Mouse (Mus musculus) spleen, adult 2 months (tissue): ENCODE results near the gene Fut4. TPM values are rescaled to one million over a fixed set of nuclear protein-coding genes. Genes with fewer than 3 reads are reported as not detected.

ENCODE experiments used
- DNase-seq, 2 experiments: peaks; one replicate each; pipeline versions ENCODE4 v3.0.0 to v3.0.0-alpha.2; 2012 to 2021; ENCODE audit warnings: low spot score in 2 of 2, low read depth in 1 of 2
- H3K27ac ChIP-seq: fragments of 200-500 bp; 2 replicates; pipeline ENCODE4 v1.5.1; 2012; ENCODE audit warnings: low read length, inconsistent platforms; ENCODE audit not compliant: insufficient read depth
- H3K27me3 ChIP-seq: fragments of 200-500 bp; 2 replicates; pipeline ENCODE4 v1.6.1; 2012; ENCODE audit warnings: mild to moderate bottlenecking, moderate library complexity, low read length, inconsistent platforms; ENCODE audit not compliant: control insufficient read depth, insufficient read depth
- H3K36me3 ChIP-seq: fragments of 200-500 bp; 2 replicates; pipeline ENCODE4 v1.6.1; 2012; ENCODE audit warnings: mild to moderate bottlenecking, low read length, inconsistent platforms; ENCODE audit not compliant: control insufficient read depth, insufficient read depth
- H3K4me1 ChIP-seq: fragments of 200-500 bp; 2 replicates; pipeline ENCODE4 v1.6.1; 2011; ENCODE audit warnings: inconsistent platforms; ENCODE audit not compliant: control insufficient read depth, insufficient read depth, insufficient read length
- H3K4me3 ChIP-seq: fragments of 200-500 bp; 2 replicates; pipeline ENCODE4 v1.5.1; 2011; ENCODE audit warnings: mild to moderate bottlenecking, inconsistent platforms; ENCODE audit not compliant: insufficient read depth, insufficient read length; ENCODE audit errors: extremely low read depth
- CTCF ChIP-seq: fragments of 200-500 bp; IDR thresholded peaks from 2 replicates; pipeline ENCODE4 v1.5.1; 2011; ENCODE audit warnings: mild to moderate bottlenecking, inconsistent platforms; ENCODE audit not compliant: insufficient read depth, insufficient read length, insufficient replicate concordance; ENCODE audit errors: extremely low read depth
- POLR2A ChIP-seq: fragments of 200-500 bp; IDR thresholded peaks from 2 replicates; pipeline ENCODE4 v1.6.1; 2011; ENCODE audit warnings: low read depth, low read length, inconsistent platforms
- WGBS: fragments of 180-500 bp; shearing (Covaris S2); methylation state at CpG from one replicate; pipeline ENCODE4 v1.1.7; 2018; 5-methylcytosine and 5-hydroxymethylcytosine counted together
- polyA plus RNA-seq: library from polyadenylated mRNA; depleted of rRNA; stranded (reverse); fragments of >200 nt; gene quantifications from 2 replicates; pipeline ENCODE4 v1.2.3, GENCODE M21; 2012

Gene Fut4
- polyA plus RNA-seq, 1 experiment = 4.3 TPM

GRCm38 (mm10) chr9:14726629-14727028 lies 25.6 kb downstream of the Fut4 start:
- H3K27me3 ChIP-seq = no peaks in the 10 kb centered on the region
- DNase-seq = no peak
- no peaks in the 10 kb centered on the region for H3K4me1 ChIP-seq
- no peak overlapping the region for H3K27ac ChIP-seq
- no peak overlapping the region for H3K4me3 ChIP-seq
- 92% methylated on average over 4 of the region's 4 CpGs for WGBS
- TF ChIP-seq CTCF (no peak), POLR2A (no peak)
- no peaks in the 10 kb centered on the region for H3K36me3 ChIP-seq

- Histone ChIP-seq H3K27ac (no peak overlapping the region), H3K4me1 (no peaks in the 10 kb centered on the region), H3K36me3 (no peaks in the 10 kb centered on the region), H3K27me3 (no peaks in the 10 kb centered on the region), H3K4me3 (no peak overlapping the region)
- no peak for TF ChIP-seq CTCF
- TF ChIP-seq POLR2A = no peak
- DNase-seq = no peak
- WGBS = 92% methylated on average over 6 of the region's 6 CpGs
Measured at GRCm38 (mm10) chr9:14726005-14726404, 26.2 kb downstream of the Fut4 start.

- TF ChIP-seq POLR2A (no peak), CTCF (no peak)
- 22% methylated on average over 5 of the region's 5 CpGs for whole genome bisulfite sequencing
- DNase-seq = no peak
- Histone ChIP-seq H3K4me1 (no peaks in the 10 kb centered on the region), H3K36me3 (no peaks in the 10 kb centered on the region), H3K4me3 (no peak overlapping the region), H3K27me3 (no peaks in the 10 kb centered on the region), H3K27ac (peak overlapping the region; percentile 39; the same call in 1 of the 2 replicates)
Measured at GRCm38 (mm10) chr9:14724755-14725420, 27.3 kb downstream of the Fut4 start.

GRCm38 (mm10) chr9:14721610-14722009 lies 30.6 kb downstream of the Fut4 start:
- no peak for DNase-seq
- Histone ChIP-seq H3K4me3 (no peak overlapping the region), H3K27me3 (no peaks in the 10 kb centered on the region), H3K4me1 (no peaks in the 10 kb centered on the region), H3K36me3 (no peaks in the 10 kb centered on the region), H3K27ac (no peak overlapping the region)
- 80% methylated on average over 5 of the region's 5 CpGs for WGBS
- TF ChIP-seq CTCF (no peak), POLR2A (no peak)

GRCm38 (mm10) chr9:14720384-14720783 lies 31.8 kb downstream of the Fut4 start:
- no peak for DNase-seq
- no peak for TF ChIP-seq POLR2A
- Histone ChIP-seq H3K27me3 (no peaks in the 10 kb centered on the region), H3K36me3 (no peaks in the 10 kb centered on the region), H3K27ac (no peak overlapping the region), H3K4me1 (no peaks in the 10 kb centered on the region), H3K4me3 (no peak overlapping the region)
- WGBS = 87% methylated on average over 2 of the region's 2 CpGs

- no peak for DNase-seq
- TF ChIP-seq POLR2A = no peak
- no peak for TF ChIP-seq CTCF
- Histone ChIP-seq H3K4me1 (no peaks in the 10 kb centered on the region), H3K27me3 (no peaks in the 10 kb centered on the region), H3K4me3 (no peak overlapping the region; the same call in 1 of the 2 replicates), H3K36me3 (no peaks in the 10 kb centered on the region), H3K27ac (peak overlapping the region; percentile 16; the same call in 1 of the 2 replicates)
Measured at GRCm38 (mm10) chr9:14718332-14718691, 33.9 kb downstream of the Fut4 start.

- H3K4me3 ChIP-seq = peak overlapping the region; percentile 2; the same call in 1 of the 2 replicates
- TF ChIP-seq CTCF = no peak
- no peak for TF ChIP-seq POLR2A
- WGBS = 44% methylated on average over 14 of the region's 14 CpGs
- DNase-seq = no peak
- H3K27me3 ChIP-seq = no peaks in the 10 kb centered on the region
- H3K36me3 ChIP-seq = no peaks in the 10 kb centered on the region
- no peaks in the 10 kb centered on the region for H3K4me1 ChIP-seq
- H3K27ac ChIP-seq = peak overlapping the region; percentile 16; the same call in 1 of the 2 replicates
Measured at GRCm38 (mm10) chr9:14717689-14718331, 34.4 kb downstream of the Fut4 start.
